Mouse (Mus musculus) layer of hippocampus, adult 2 months (tissue): ENCODE measurements around the gene Prl3d3. TPM values are rescaled to one million over a fixed set of nuclear protein-coding genes. Genes with fewer than 3 reads are reported as not detected.
"Not testable (repeated sequence)": the region's sequence is repeated elsewhere in the genome, so short reads cannot be mapped to it uniquely, and the experiment has no call there.

Experiments
- DNase-seq, 2 experiments: peaks; one replicate each; pipeline ENCODE4 v3.0.0; 2022; ENCODE audit warnings: low spot score in 2 of 2
- H3K27ac ChIP-seq: fragments of 200-600 bp; 2 replicates; pipeline ENCODE4 v1.8.1; 2022
- H3K4me3 ChIP-seq: fragments of 200-600 bp; 2 replicates; pipeline ENCODE4 v1.8.1; 2022; ENCODE audit warnings: mild to moderate bottlenecking
- CTCF ChIP-seq: fragments of 200-600 bp; conservative IDR thresholded peaks from 2 replicates; pipeline ENCODE4 v1.8.1; 2022; ENCODE audit warnings: antibody characterized with exemption, mild to moderate bottlenecking, moderate library complexity
- long read RNA-seq, 2 experiments: library from polyadenylated mRNA; stranded (forward); transcript quantifications; one replicate each; pipeline ENCODE4 v2.0.0; 2021; ENCODE audit warnings: borderline mapping rate in 2 of 2
- total RNA-seq, 2 experiments: library from RNA; stranded (reverse); gene quantifications; 2 replicates each; pipeline ENCODE4 v1.2.3; 2021

The Prl3d3 gene
- not detected for total RNA-seq
- long read RNA-seq, experiment 1 = 0 reads
- long read RNA-seq, experiment 2 = 0 reads

DNA sequence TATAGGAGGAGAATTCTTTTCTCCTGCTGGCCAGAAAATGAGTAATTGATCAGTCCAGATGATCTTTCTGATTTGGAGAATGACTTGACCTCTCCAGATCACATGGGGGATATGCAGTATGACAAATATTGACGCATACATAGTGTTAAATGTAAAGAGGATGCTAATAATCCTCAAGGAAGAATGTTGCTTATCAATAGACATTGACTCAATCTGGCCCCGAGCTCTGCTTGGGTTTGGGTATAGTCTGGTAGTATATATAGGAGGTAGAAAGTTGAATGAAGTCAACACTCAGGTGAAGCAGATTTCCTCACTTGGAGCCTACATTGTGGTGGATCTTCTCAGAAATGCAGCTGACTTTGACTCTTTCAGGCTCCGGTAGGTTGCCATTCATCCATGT lies at the start of gene Prl3d3:
Gene Prl3d3 (plus strand): TSS at position 301 of the 400 bp plus-strand sequence.
- not testable (repeated sequence) for DNase-seq, H3K27ac ChIP-seq, H3K4me3 ChIP-seq

DNA sequence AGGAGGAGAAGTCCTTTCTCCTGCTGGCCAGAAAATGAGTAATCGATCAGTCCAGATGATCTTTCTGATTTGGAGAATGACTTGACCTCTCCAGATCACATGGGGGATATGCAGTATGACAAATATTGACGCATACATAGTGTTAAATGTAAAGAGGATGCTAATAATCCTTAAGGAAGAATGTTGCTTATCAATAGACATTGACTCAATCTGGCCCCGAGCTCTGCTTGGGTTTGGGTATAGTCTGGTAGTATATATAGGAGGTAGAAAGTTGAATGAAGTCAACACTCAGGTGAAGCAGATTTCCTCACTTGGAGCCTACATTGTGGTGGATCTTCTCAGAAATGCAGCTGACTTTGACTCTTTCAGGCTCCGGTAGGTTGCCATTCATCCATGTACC lies 35.2 kb upstream of the Prl3d3 start, which contains the start of gene Prl3d2:
Gene Prl3d2 (plus strand): TSS at position 301 of the 400 bp plus-strand sequence.
- H3K4me3 ChIP-seq, H3K27ac ChIP-seq, DNase-seq: not testable (repeated sequence)

DNA sequence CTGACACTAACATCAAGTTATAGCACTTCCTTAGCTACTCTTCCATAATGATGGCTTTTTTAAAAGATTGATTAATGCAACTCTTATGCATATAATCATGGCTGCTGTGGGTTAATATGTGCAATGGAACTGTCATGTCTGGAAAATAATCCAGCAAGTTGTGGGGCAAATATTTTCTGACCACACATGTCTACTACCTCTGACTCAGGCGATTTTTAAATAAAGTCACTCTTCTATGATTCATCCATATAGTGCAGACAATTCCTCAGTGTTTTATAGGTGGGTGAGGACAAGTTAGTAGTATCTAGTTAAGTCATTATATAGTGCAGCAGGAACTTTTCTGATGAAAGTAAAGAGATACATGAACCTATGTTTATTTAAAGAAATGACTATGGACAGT lies 8.3 kb upstream of the Prl3d3 start:
- no peak for DNase-seq
- no peak overlapping the region for H3K4me3 ChIP-seq
- H3K27ac ChIP-seq = no peak overlapping the region
- TF ChIP-seq CTCF = no peak

DNA sequence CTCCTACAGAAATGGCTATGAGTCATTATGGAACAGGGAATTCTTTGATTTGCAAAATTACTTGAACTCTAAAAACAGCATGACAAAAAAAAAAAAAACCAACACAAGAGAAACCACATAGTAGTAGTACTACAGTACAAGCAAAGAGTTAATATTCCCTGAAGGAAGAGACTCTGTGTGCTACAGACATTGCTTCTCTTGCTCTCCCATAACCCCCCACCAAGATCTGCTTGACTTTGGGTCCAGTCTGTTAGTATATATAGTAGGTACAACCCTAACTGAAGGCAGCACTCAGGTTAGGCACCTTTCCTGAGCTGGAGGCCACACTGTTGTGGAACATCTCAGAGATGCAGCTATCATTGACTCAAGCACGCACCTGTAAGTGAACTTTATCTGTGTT lies 39.8 kb downstream of the Prl3d3 start, which contains the start of gene Prl3c1:
Gene Prl3c1 (plus strand): TSS at position 301 of the 400 bp plus-strand sequence.
- no peak for DNase-seq
- no peak within 1 kb of the TSS for H3K27ac ChIP-seq
- TF ChIP-seq CTCF = no peak
- no peak within 1 kb of the TSS for H3K4me3 ChIP-seq

Other genes starting within 250 kb of the Prl3d3 start
- not detected for gene Prl, start 99.2 kb upstream of the Prl3d3 start, total RNA-seq
- not detected for gene Prl3d1, start 62.6 kb upstream of the Prl3d3 start, total RNA-seq
- gene Prl3d2, start 35.1 kb upstream of the Prl3d3 start, total RNA-seq = not detected
- gene Prl3c1, start 39.9 kb downstream of the Prl3d3 start, total RNA-seq = not detected
- not detected for gene Prl3b1, start 85.1 kb downstream of the Prl3d3 start, total RNA-seq
- gene Prl3a1, start 102.6 kb downstream of the Prl3d3 start, total RNA-seq = not detected
- gene Prl6a1, start 155.8 kb downstream of the Prl3d3 start, total RNA-seq = not detected
- not detected for gene Prl8a2, start 188.9 kb downstream of the Prl3d3 start, total RNA-seq
- gene Prl2b1, start 234.1 kb downstream of the Prl3d3 start, total RNA-seq = not detected